Mouse (Mus musculus): ENCODE measurements around the gene Tgm6.

The Tgm6 gene
- long read RNA-seq, experiment 1: 0 reads
- long read RNA-seq, experiment 2: 0 reads

DNA sequence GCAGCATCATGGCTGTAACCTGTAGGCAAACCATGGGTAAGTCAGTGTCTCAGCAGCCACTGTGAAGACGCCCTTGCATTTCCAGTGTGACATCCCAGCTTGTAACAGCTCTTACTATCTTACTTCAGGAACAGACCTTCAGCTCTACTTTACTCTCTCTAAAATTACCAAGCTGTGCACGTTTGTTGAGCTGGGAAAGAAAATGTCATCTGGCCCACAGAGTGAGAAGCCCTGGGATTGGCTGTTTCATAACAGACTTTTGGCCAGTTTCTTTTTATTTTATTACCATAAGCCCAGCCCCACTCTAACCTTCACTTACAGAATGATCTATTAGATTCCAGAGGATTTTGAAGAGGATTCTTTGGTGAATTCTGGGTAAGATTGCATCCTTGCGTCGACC, at the start of gene Tgm6:
Gene Tgm6, plus strand, starts transcription at position 301 of the 400 bp plus-strand sequence.
- intact Hi-C loops (cut with DNase I): no loop called here

DNA sequence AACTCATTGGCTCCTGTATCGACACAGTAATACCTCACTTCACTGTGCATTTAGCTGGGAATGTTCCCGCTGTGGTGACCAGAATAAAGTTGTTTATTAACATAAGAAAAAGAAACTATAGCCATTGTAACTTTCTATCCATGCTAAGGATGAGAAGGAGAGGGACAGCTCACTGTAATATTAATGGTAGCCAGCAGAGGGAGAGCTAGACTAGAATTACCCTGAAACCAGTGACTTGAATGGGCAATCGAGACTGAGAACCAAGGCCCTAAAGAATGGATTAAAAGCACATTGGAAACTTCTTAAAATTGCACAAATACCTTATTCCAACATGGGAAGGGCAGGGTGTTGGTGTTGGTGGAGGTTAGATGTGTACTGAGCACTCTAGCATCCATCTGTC, 44.0 kb upstream of the Tgm6 start:
- intact Hi-C loops (cut with DNase I): loop anchor here (5.0 kb wide), 1 partner anchor 179 kb away; no protein-coding TSS in a partner anchor

DNA sequence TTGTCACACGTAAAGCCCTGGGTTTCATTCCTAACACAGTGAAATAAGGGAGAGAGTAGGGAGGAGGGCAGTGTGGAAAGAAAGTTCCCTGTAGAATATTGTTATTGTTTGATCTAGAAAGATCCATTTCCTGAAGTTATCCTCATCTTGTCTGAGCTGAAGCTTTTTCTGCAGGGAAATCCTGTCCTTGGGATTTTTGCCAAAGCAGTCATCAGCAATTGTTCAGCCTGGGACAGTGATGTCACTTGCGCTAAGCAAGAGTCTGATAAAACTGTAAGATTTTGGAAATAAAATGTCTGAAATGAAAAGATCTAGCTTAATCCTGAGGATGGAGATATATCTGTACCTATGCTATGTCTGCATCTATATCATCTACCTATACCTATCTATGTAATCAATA, 41.8 kb upstream of the Tgm6 start:
- intact Hi-C loops (cut with DNase I): no loop called here

DNA sequence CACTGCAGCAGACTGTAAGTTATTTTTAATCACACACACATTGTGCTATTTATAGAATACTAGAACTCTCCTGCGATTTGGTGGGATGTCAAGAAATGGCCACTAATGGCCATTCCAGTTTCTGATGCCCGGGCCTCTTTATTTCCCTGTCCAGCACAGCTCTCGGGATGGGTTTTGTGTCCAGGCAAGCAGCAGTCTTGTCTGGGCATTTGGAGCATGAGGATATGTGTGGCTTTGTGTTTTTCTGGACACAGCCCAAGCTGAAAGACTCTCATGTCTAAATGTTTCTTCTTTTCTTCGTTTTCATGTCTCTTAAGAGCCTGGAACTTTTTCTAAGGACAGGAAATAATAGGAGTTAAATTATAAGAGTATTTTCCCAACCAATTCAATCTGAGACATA, 588 bp downstream of the Tgm6 start:
- intact Hi-C loops (cut with DNase I): no loop called here

DNA sequence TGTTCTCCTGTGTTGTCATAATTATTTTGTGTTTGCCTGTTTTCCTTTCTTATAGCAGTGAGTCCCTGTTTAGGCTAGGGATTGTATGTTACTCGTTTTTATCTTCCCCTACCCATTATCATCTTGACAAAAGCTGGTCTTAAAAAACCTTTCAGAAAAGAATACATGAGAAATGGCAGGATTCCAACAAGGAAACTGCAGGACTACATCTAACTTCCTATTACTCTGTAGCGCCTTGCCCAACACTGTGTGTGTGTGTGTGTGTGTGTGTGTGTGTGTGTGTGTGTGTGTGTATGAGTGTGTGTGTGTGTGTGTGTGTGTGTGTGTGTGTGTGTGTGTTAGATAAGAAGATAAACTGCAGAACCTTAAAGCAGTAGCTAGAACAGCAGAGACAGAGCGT, 1.2 kb downstream of the Tgm6 start:
- intact Hi-C loops (cut with DNase I): no loop called here

DNA sequence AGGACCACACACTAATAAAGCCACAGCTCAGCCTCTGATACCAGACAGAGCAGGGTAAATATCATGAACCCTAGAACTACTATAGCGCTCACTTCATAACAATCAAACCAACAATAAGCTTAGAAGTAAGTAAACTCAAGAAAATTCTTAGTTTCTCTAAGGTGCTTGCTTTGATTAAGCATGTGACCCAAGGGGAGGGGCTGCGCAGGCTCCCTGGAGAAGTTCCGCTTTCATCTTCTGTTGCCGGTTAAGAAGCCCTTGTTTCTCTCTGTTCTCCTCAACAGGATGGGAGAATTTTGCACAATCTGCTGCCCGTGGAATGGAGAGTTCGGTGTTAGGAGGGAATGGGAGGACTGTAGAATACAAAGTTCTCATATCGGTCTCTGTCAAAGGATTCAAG, 6.4 kb downstream of the Tgm6 start:
- intact Hi-C loops (cut with DNase I): no loop called here

DNA sequence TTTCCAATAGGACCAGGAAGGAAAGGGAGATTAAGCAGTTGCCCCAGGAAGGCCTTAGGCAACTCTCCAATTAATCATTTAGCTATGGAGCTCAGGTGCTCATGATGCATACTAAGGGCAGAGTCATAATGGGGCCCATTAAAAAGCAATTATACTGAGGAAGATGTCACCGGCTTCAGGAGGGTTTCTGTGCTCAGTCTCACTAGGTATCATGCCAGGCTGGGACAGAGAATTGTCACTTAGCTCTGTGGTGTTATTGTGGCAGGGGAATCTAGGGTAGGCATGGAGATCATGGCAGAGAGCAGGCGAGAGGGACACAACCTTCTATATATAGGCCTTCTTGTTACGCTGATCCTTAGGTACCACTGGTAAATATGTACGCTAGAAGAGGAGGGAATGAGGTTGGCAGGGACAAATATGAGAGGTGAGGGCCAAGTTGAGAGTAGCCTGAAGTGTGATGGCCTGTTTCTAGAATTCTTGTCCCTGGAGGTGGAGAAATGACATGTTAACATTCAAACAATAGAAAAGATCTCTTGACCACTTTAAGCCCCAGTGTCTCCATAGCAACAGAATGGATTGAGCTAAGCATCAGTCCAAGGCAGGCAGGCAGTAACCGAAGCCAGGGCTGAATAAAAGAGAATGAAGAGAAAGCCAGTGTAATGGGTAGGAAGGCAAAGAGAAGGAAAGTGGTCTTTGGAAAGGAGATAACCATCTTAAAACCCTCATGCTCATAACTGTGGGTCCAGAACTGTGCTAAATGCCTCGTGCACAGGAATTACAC, 13.3 kb downstream of the Tgm6 start:
- intact Hi-C loops (cut with DNase I): no loop called here

DNA sequence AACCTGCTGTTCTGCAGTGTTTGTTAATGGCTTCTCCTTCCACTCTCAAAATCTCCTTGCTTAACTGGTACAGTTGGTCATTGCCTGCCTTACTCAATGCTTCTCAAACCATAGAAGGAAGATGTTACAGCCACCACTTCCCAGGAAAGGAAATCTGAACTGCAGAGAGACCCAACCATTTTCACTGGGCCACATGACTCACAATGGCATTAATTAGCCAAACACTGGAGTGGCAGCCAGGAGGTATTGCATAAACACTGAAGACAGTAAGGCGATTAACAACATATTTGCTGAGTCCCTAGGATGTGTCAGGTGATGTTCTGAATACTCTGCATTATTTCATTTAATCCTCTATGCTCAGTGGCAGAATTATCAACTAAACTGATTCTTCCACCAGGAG, 13.9 kb downstream of the Tgm6 start:
- intact Hi-C loops (cut with DNase I): no loop called here

DNA sequence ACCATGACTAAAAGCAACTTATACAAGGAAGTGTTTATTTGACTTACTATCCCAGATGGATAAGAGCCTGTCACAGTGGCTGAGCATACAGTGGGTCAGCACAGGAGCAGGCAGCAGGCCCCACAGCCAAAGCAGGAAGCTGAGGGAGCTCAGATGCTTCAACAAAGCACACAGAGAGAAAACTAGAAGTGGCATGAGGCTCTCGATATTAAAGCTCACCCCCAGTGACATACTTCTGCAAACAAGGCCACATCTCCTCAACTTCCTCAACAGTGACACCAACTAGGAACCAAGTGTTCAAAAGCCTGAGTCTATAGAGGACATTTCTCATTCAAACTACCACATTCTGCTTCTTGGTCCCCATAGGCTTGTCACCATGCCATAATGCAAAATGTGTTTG, 17.5 kb downstream of the Tgm6 start:
- intact Hi-C loops (cut with DNase I): no loop called here

DNA sequence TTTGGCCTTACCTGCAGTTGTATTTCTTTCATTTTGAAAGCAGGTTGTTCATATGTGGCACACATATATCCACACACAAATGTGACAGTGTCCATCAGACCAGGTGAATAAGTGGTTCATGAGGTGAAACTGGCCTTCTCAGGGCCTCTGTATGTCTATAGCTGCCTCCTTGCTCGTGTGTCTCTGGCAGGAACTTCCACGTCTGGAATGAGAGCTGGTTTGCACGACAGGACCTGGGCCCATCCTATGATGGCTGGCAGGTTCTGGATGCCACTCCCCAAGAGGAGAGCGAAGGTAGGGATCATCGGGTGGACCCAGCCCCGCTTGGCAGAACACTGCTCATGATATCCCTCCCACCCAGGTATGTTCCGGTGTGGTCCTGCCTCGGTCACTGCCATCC, 30.8 kb downstream of the Tgm6 start:
- intact Hi-C loops (cut with DNase I): no loop called here

DNA sequence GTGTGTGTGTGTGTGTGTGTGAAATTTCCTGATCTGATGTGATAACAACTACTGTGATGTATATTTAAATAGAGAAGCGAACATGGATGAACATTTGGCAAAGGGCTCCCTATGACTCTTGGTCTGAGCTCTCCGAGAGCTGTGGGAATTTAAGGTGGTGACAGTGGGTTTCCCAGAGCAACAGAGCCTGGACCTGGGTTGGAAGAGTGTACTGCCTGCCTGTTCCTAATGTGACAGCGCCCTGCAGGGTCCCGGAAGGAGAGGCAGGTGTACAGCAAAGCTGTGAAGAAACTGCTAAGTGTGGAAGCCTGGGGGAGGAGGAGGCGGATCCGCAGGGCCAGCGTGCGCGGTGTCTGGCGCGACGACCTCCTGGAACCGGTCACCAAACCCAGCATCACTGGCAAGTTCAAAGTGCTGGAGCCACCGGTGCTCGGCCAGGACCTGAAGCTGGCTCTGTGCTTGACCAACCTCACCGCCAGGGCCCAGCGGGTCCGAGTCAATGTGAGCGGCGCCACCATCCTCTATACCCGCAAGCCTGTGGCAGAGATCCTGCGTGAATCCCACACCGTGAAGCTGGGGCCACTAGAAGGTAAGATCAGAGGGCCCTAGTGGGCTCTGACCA, 32.6 kb downstream of the Tgm6 start:
- intact Hi-C loops (cut with DNase I): no loop called here

DNA sequence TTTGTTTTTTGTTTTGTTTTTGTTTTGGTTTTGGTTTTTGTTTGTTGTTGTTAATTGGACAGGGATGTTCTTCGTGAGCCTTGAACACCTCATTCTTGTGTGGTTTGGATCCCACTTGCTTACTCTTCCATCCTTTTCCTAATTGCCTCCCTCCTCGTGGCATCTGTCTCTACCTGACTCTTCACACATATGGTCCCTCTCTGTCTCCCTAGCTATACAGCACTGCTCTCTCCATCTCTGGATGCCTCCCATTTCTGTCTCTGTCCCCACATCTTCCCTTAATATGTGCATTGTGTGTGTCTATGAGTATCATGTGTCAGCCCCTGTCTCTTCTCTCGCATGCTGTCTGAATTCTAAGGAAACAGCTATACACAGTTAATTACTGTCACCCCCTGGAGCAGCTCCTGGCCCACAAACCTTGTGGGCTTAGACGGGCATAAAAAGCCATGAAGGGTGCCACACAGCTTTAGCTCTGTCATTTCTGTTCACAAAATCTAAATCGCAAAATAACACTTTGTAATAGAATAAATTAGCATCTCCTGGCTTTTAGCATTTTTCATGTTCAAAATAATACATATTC, 34.0 kb downstream of the Tgm6 start:
- intact Hi-C loops (cut with DNase I): no loop called here

DNA sequence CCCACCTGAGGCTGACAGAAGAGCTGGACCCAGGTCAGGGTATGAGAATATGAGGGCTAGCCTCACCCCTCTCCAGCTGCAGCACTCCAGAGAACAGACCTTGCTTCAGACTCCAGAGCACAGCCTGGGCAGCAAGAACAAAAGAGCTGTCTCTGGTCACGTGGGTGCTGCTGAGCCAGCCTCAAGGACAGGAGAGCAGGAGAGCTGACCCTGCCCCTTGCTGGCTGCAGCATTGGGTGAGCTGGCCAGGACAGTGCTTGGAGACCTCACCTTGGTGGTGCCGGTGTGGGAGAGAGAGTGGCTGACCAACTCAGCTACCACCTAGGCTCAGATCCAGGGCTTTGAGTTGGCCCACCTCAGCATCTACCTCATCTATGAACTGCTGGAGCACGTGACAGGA, 43.0 kb downstream of the Tgm6 start:
- intact Hi-C loops (cut with DNase I): no loop called here

DNA sequence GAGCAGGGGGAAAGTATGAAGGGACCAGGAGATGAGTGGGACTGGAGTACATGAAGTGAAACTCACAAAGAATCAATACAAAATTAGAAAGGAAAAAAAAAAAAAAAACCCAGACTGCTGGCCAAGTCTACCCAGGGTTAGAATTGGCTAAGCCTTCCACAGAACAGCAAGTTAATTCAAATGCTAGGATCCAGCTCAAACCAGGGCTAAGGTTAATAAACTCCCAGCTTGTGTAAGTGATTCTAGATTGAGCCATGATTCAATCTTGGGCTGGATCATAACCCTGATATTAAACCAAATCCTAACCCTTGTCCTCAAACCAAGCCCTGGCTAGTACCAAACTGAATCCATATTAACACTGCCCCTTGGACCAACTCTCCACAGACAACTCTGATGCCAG, 43.6 kb downstream of the Tgm6 start:
- intact Hi-C loops (cut with DNase I): no loop called here

DNA sequence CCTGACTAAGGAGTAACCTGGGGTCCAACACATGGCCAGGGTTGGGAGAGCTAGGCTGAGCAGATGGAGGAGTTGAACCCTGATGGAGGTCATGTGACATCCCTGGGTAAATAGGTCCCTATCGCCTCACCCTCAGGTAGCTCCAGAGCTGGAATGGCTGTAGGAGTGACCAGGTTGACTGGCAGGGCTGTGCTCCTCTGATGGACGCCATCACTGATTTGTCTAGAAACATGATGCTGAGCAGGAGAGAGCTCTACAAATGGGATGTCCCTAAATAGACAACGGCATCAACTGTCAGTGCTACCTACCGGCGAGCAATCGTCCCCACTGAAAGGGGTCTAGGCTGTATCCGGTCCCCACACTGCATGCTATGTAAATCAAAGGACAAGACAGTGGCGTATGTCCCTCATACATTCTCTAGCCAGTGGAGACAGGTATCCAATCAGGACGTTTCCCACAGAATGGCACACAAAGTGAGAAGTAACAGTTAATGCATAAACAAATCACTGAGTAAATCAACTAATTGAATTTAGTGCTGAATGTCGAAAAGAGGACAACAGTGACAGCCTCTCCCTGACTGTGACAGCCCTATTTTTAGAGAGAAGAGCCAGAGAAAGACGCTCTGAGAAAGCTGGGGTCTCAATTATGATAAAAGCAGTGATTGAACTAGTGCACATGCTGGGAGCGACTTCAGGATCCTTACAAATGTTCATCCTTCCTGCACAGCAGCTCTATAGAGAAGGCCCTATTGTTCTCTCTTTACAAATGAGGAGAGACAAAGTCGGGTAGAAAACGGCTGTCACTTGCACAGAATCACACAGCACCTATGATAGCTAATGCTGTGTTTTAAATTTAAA, 45.2 kb downstream of the Tgm6 start:
- intact Hi-C loops (cut with DNase I): no loop called here

DNA sequence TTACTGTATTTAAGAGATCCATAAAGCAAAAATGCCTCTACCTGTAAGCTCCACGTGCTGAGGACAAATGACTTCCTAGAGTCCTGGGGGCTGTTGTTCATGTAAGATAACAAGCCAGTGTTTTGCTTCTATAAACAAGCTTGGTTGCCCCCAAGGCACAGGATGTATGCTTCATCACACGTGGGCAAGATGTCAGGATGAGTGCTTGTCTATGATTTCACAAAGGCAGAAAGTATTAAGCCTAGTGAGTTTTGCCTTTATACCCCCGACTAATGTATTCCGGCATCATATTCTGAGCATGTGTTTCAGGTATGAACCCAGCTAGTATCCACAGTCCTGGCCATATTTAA, 45.8 kb downstream of the Tgm6 start:
- intact Hi-C loops (cut with DNase I): no loop called here

DNA sequence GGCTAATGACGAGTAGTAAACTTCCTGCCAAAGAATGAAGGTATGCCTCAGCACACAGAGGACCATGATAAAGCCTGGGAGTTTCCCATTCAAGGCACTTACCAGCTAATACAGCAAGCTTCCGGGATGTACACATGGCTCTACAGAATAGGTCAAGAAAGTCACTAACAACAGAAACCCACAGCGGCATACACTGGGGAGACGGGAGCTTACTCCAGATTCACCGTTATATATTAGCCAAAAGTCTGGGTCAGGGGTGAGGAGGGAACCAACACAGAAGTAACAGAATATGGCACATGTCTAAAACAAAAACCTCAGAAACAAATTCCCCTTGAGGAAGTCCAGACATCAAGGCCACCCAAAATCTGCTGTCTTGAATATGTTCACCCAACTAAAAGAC, 50.5 kb downstream of the Tgm6 start:
- intact Hi-C loops (cut with DNase I): no loop called here

DNA sequence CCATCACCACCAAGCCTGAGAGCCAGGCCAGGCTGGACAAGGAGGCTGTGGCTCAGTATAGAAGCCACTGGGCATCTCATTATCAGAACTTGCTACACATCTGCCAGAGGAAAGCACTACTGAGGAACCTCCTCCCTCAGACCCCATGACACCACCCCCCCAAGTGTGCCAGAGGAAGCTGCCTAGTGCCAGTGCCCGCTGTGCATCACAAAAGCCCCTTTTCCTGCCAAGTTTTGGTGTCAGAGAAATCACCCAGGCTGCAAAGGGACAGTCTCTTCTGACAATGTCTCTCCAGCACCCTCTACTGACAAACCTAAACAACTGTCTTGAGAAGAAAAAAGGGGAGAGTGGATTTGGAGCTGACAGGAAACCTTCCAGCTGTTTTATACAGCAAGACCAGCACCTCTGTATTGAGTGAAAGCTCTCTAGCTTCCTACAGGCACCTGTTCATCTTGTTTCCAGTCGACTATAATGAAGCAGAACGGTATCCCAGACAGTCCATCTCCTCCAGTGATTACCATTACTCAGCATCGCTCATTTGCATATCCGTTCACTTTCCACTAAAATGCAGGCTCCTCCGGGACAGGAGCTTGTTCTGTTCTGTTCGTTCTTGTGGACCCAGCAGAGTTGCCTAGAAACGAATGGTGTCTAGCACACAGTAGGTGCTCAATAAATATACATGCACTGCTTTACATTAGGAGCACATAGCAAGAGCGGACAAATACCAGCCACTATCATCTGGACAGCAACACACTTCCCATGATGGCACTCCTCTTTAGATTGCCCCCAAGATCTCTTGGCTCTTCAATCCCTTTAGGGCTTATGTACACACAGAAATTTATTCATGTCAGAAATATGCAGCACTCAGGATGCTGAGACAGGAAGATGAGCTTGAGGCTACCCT, 54.3 kb downstream of the Tgm6 start:
- intact Hi-C loops (cut with DNase I): loop anchor here (1.0 to 5.0 kb wide), 2 partner anchors 97 to 259 kb away; no protein-coding TSS in a partner anchor

DNA sequence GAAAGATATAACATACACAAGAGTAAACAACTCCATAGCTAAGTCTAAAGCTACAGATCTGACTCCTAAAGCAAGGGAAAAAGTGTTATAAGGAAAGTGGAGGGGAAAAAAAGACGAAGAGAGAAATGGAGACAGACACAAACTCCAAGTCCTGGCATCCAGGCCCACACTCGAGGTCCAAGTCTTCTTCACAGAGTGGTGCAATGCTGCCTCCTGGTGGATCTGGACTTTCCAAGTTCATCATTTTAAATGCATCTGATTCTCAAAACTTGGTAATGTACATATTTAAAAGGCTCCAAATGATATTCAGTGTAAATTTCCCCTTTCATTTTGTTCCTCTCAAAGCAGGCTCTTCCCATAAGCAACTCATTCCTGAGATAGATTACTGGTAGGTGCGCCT, 55.6 kb downstream of the Tgm6 start:
- intact Hi-C loops (cut with DNase I): loop anchor here (5.0 kb wide), 1 partner anchor 261 kb away; no protein-coding TSS in a partner anchor

DNA sequence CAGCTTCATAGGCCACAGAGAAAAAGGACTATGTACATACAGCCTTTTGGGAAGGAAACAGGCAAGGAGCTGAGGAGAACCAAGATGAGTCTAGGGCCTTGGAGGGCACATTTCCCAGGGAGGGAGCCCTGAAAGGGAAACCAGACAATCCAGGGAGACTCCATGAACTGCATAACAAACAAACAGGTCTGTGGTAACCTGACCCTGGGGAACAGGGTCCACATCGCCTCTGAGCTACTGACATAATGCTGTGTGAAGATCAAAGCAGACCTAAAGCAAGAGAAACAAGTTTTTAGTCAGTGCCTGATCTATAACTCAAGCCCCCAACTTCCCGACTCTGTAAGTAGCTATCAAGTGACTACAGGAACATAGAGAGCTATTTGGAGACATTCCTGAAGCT, 59.5 kb downstream of the Tgm6 start:
- intact Hi-C loops (cut with DNase I): no loop called here

DNA sequence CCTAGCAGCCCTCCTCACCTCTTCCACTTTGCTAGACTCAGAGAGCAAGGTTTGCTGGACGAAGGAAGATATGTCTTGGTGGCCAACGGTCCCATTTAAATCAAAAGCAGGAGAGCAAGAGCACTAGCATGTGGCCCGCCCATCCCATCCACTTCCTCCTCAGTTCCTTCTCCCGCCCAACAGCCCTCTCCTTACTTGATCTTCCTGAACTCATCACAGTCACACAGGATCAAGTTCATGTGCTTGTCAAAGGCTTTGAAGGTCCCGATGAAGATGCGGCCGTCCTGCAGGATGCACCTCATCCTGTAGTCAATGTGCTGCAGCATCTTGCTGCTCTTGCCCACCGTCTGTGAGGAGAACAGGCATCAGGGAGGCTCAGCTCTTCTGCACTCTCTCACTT, 64.6 kb downstream of the Tgm6 start:
- intact Hi-C loops (cut with DNase I): no loop called here

All from adrenal gland (tissue).